Mouse (Mus musculus): ENCODE measurements around the gene Lst1. TPM values are rescaled to one million over a fixed set of nuclear protein-coding genes. Genes with fewer than 3 reads are reported as not detected.

The Lst1 gene
- polyA plus RNA-seq, 1 experiment: 49.6 TPM

- Histone ChIP-seq H3K4me1 (replicated peaks; ENCODE audit: control insufficient read depth, insufficient read depth, low read length) (peaks cover 2% of the 10 kb centered on the region), H3K4me3 (ENCODE audit: control insufficient read depth, insufficient read depth, low read length) (no peak overlapping the region), H3K27me3 (ENCODE audit: control insufficient read depth, insufficient read depth, low read length) (no peaks in the 10 kb centered on the region), H3K36me3 (ENCODE audit: control insufficient read depth, insufficient read depth, low read length) (peaks cover 71% of the 10 kb centered on the region), H3K27ac (ENCODE audit: control insufficient read depth, insufficient read depth, low read length) (no peak overlapping the region)
- TF ChIP-seq CTCF (IDR thresholded peaks at IDR 0.05; ENCODE audit: borderline replicate concordance, control insufficient read depth, extremely low read depth, insufficient read depth, low read length, poor library complexity): no peak
- no peak for TF ChIP-seq POLR2A (IDR thresholded peaks at IDR 0.05; ENCODE audit: control insufficient read depth, extremely low read depth, insufficient read depth, low read length, poor library complexity)
- WGBS: 93% methylated on average over 16 of the region's 16 CpGs
- no peak for DNase-seq
These were observed 47.7 kb downstream of the Lst1 start for GRCm38 (mm10) chr17:35140490-35140996.

GRCm38 (mm10) chr17:35139269-35139668 lies 49.0 kb downstream of the Lst1 start:
- Histone ChIP-seq H3K4me1 (replicated peaks; ENCODE audit: control insufficient read depth, insufficient read depth, low read length) (peaks cover 4% of the 10 kb centered on the region), H3K36me3 (ENCODE audit: control insufficient read depth, insufficient read depth, low read length) (peaks cover 58% of the 10 kb centered on the region), H3K27ac (ENCODE audit: control insufficient read depth, insufficient read depth, low read length) (no peak overlapping the region), H3K4me3 (ENCODE audit: control insufficient read depth, insufficient read depth, low read length) (no peak overlapping the region), H3K27me3 (ENCODE audit: control insufficient read depth, insufficient read depth, low read length) (no peaks in the 10 kb centered on the region)
- no peak for TF ChIP-seq CTCF (IDR thresholded peaks at IDR 0.05; ENCODE audit: borderline replicate concordance, control insufficient read depth, extremely low read depth, insufficient read depth, low read length, poor library complexity)
- TF ChIP-seq POLR2A (IDR thresholded peaks at IDR 0.05; ENCODE audit: control insufficient read depth, extremely low read depth, insufficient read depth, low read length, poor library complexity): no peak
- 98% methylated on average over 3 of the region's 3 CpGs for WGBS
- DNase-seq: no peak

- peaks cover 23% of the 10 kb centered on the region for H3K36me3 ChIP-seq (ENCODE audit: control insufficient read depth, insufficient read depth, low read length)
- H3K4me1 ChIP-seq (replicated peaks; ENCODE audit: control insufficient read depth, insufficient read depth, low read length): peaks cover 4% of the 10 kb centered on the region
- no peak for DNase-seq
- no peaks in the 10 kb centered on the region for H3K27me3 ChIP-seq (ENCODE audit: control insufficient read depth, insufficient read depth, low read length)
- H3K27ac ChIP-seq (ENCODE audit: control insufficient read depth, insufficient read depth, low read length): no peak overlapping the region
- TF ChIP-seq POLR2A (IDR thresholded peaks at IDR 0.05; ENCODE audit: control insufficient read depth, extremely low read depth, insufficient read depth, low read length, poor library complexity) (no peak), CTCF (IDR thresholded peaks at IDR 0.05; ENCODE audit: borderline replicate concordance, control insufficient read depth, extremely low read depth, insufficient read depth, low read length, poor library complexity) (0 out of 2 replicates have a peak, but pooled peaks have one; percentile 4)
- peak overlapping the region; percentile 60 for H3K4me3 ChIP-seq (ENCODE audit: control insufficient read depth, insufficient read depth, low read length)
- WGBS: under 1% methylated on average over 43 of the region's 43 CpGs
These were observed 52.5 kb downstream of the Lst1 start for GRCm38 (mm10) chr17:35135591-35136320.

Other genes with a start within 250 kb of the Lst1 start
- 22.7 and 26.5 TPM in 2 replicates for gene Hspa1b, start 229.2 kb downstream of the Lst1 start, polyA plus RNA-seq (2012; rRNA removed)
- not detected in 2 replicates for gene Gm20481, start 218.5 kb downstream of the Lst1 start, polyA plus RNA-seq (2012; rRNA removed)
- 10.0 and 12.2 TPM in 2 replicates for gene Hspa1a, start 216.3 kb downstream of the Lst1 start, polyA plus RNA-seq (2012; rRNA removed)
- 0.06 and 0.28 TPM in 2 replicates for gene Hspa1l, start 215.7 kb downstream of the Lst1 start, polyA plus RNA-seq (2012; rRNA removed)
- 207 and 265 TPM in 2 replicates for gene Lsm2, start 206.6 kb downstream of the Lst1 start, polyA plus RNA-seq (2012; rRNA removed)
- 404 and 545 TPM in 2 replicates for gene Vars, start 187.5 kb downstream of the Lst1 start, polyA plus RNA-seq (2012; rRNA removed)
- 1.1 and 1.5 TPM in 2 replicates for gene Vwa7, start 171.9 kb downstream of the Lst1 start, polyA plus RNA-seq (2012; rRNA removed)
- 12.3 and 18.3 TPM in 2 replicates for gene Sapcd1, start 160.4 kb downstream of the Lst1 start, polyA plus RNA-seq (2012; rRNA removed)
- gene Msh5, start 141.7 kb downstream of the Lst1 start, polyA plus RNA-seq (2012; rRNA removed): 15.5 and 20.0 TPM in 2 replicates
- gene Clic1, start 138.5 kb downstream of the Lst1 start, polyA plus RNA-seq (2012; rRNA removed): 316 and 321 TPM in 2 replicates
- gene Ddah2, start 129.4 kb downstream of the Lst1 start, polyA plus RNA-seq (2012; rRNA removed): 54.0 and 55.3 TPM in 2 replicates
- 3.6 and 5.0 TPM in 2 replicates for gene Ly6g6c, start 123.1 kb downstream of the Lst1 start, polyA plus RNA-seq (2012; rRNA removed)
- gene Mpig6b, start 122.3 kb downstream of the Lst1 start, polyA plus RNA-seq (2012; rRNA removed): 0.18 and 0.20 TPM in 2 replicates
- 2.3 and 3.4 TPM in 2 replicates for gene Ly6g6e, start 111.5 kb downstream of the Lst1 start, polyA plus RNA-seq (2012; rRNA removed)
- 0.59 and 1.5 TPM in 2 replicates for gene Ly6g6d, start 110.4 kb downstream of the Lst1 start, polyA plus RNA-seq (2012; rRNA removed)
- gene Ly6g6f, start 102.8 kb downstream of the Lst1 start, polyA plus RNA-seq (2012; rRNA removed): 0.66 and 1.3 TPM in 2 replicates
- 191 and 202 TPM in 2 replicates for gene Abhd16a, start 99.2 kb downstream of the Lst1 start, polyA plus RNA-seq (2012; rRNA removed)
- gene Ly6g5c, start 80.2 kb downstream of the Lst1 start, polyA plus RNA-seq (2012; rRNA removed): 0.27 TPM in 1 of 2 replicates, not detected in the other
- 5.9 and 8.3 TPM in 2 replicates for gene Ly6g5b, start 73.0 kb downstream of the Lst1 start, polyA plus RNA-seq (2012; rRNA removed)
- 35.2 and 37.8 TPM in 2 replicates for gene Gpank1, start 67.0 kb downstream of the Lst1 start, polyA plus RNA-seq (2012; rRNA removed)
- 500 and 515 TPM in 2 replicates for gene Csnk2b, start 66.4 kb downstream of the Lst1 start, polyA plus RNA-seq (2012; rRNA removed)
- gene D17H6S53E, start 62.1 kb downstream of the Lst1 start, polyA plus RNA-seq (2012; rRNA removed): 12.9 and 16.0 TPM in 2 replicates
- 0.55 and 0.85 TPM in 2 replicates for gene Apom, start 56.4 kb downstream of the Lst1 start, polyA plus RNA-seq (2012; rRNA removed)
- 411 TPM in 2 replicates for gene Bag6, start 53.3 kb downstream of the Lst1 start, polyA plus RNA-seq (2012; rRNA removed)
- 770 and 778 TPM in 2 replicates for gene Prrc2a, start 23.5 kb downstream of the Lst1 start, polyA plus RNA-seq (2012; rRNA removed)
- 5.4 and 8.9 TPM in 2 replicates for gene Aif1, start 12.4 kb downstream of the Lst1 start, polyA plus RNA-seq (2012; rRNA removed)
- 358 and 375 TPM in 2 replicates for gene Ltb, start 6.0 kb upstream of the Lst1 start, polyA plus RNA-seq (2012; rRNA removed)
- 11.3 and 11.4 TPM in 2 replicates for gene Tnf, start 13.6 kb upstream of the Lst1 start, polyA plus RNA-seq (2012; rRNA removed)
- 14.4 and 14.5 TPM in 2 replicates for gene Lta, start 16.9 kb upstream of the Lst1 start, polyA plus RNA-seq (2012; rRNA removed)
- gene Gm16181, start 32.4 kb upstream of the Lst1 start, polyA plus RNA-seq (2012; rRNA removed): 0.29 TPM in 1 of 2 replicates, not detected in the other
- gene Atp6v1g2, start 45.2 kb upstream of the Lst1 start, polyA plus RNA-seq (2012; rRNA removed): 7.9 TPM in 2 replicates
- 34.2 and 41.3 TPM in 2 replicates for gene Nfkbil1, start 47.4 kb upstream of the Lst1 start, polyA plus RNA-seq (2012; rRNA removed)
- 778 and 831 TPM in 2 replicates for gene Ddx39b, start 53.3 kb upstream of the Lst1 start, polyA plus RNA-seq (2012; rRNA removed)
- gene H2-D1, start 74.3 kb upstream of the Lst1 start, polyA plus RNA-seq (2012; rRNA removed): 873 and 1,061 TPM in 2 replicates
- gene H2-Q1, start 132.0 kb upstream of the Lst1 start, polyA plus RNA-seq (2012; rRNA removed): 4.6 and 6.7 TPM in 2 replicates
- 142 and 170 TPM in 2 replicates for gene H2-Q2, start 153.8 kb upstream of the Lst1 start, polyA plus RNA-seq (2012; rRNA removed)
- 272 and 274 TPM in 2 replicates for gene H2-Q4, start 191.2 kb upstream of the Lst1 start, polyA plus RNA-seq (2012; rRNA removed)
- 115 and 165 TPM in 2 replicates for gene H2-Q6, start 236.4 kb upstream of the Lst1 start, polyA plus RNA-seq (2012; rRNA removed)